ENCODE assay signal across 15 mouse cellular contexts in genomic region chr3:95978265-95978664, GRCm38 (mm10). TPM values are rescaled to one million over a fixed set of nuclear protein-coding genes. Genes with fewer than 3 reads are reported as not detected.
DNase-seq lines count a peak whose midpoint lies in the region; ATAC-seq and TF ChIP-seq lines count a peak whose summit lies in the region.
"Had no signal": no experiment of that assay in that cellular context is flagged by ENCODE, and none has a peak within 500 bp of the region (broad histone marks: within the 10 kb centered on the region; RNA-seq: fewer than 3 reads in every experiment).

No protein-coding gene starts in this region.

- H3K4me3 ChIP-seq in heart, adult 2 months: no peak overlapping the region
- no peak overlapping the region for H3K4me3 ChIP-seq in liver, postnatal 0 days (ENCODE audit: low read depth, low read length)
- no peak overlapping the region for H3K4me3 ChIP-seq in liver, embryonic 12.5 days
- no peak overlapping the region for H3K4me3 ChIP-seq in bone marrow, adult 2 months (replicated peaks; ENCODE audit: control insufficient read depth, low read depth, low read length)
- no peak overlapping the region for H3K4me3 ChIP-seq in intestine, embryonic 15.5 days (replicated peaks)
- H3K4me3 ChIP-seq: embryonic facial prominence, embryonic 12.5 days; limb, embryonic 13.5 days had no signal

- no peaks in the 10 kb centered on the region for H3K36me3 ChIP-seq in heart, adult 2 months (ENCODE audit: control insufficient read depth, insufficient read depth, low read length)
- H3K36me3 ChIP-seq in liver, postnatal 0 days (replicated peaks; ENCODE audit: insufficient read depth, low read length): no peaks in the 10 kb centered on the region
- no peaks in the 10 kb centered on the region for H3K36me3 ChIP-seq in liver, embryonic 12.5 days
- no peaks in the 10 kb centered on the region for H3K36me3 ChIP-seq in intestine, embryonic 15.5 days
- H3K36me3 ChIP-seq: embryonic facial prominence, embryonic 12.5 days; limb, embryonic 13.5 days had no signal

- H3K27me3 ChIP-seq in heart, adult 2 months (ENCODE audit: control insufficient read depth, insufficient read depth, low read length): no peaks in the 10 kb centered on the region
- peaks cover 10% of the 10 kb centered on the region for H3K27me3 ChIP-seq in liver, postnatal 0 days (ENCODE audit: insufficient read depth, low read length)
- H3K27me3 ChIP-seq in liver, embryonic 12.5 days (replicated peaks): peaks cover 26% of the 10 kb centered on the region
- 0 out of 2 replicates have a peak, but pooled peaks cover 14% of the 10 kb centered on the region for H3K27me3 ChIP-seq in intestine, embryonic 15.5 days (replicated peaks)
- H3K27me3 ChIP-seq: embryonic facial prominence, embryonic 12.5 days had no signal

- no peaks in the 10 kb centered on the region for H3K79me2 ChIP-seq in heart, adult 2 months (replicated peaks; ENCODE audit: control insufficient read depth, insufficient read depth, low read length)

- peaks cover 4% of the 10 kb centered on the region for H3K4me1 ChIP-seq in heart, adult 2 months (ENCODE audit: control insufficient read depth, insufficient read depth, low read length)
- H3K4me1 ChIP-seq in liver, postnatal 0 days (ENCODE audit: insufficient read depth): peaks cover 6% of the 10 kb centered on the region; the same call in 1 of the 2 replicates
- peaks cover 6% of the 10 kb centered on the region; the same call in 1 of the 2 replicates for H3K4me1 ChIP-seq in liver, embryonic 12.5 days
- H3K4me1 ChIP-seq in bone marrow, adult 2 months (ENCODE audit: control insufficient read depth, insufficient read depth, low read length): peaks cover 10% of the 10 kb centered on the region; the same call in 1 of the 2 replicates
- no peaks in the 10 kb centered on the region for H3K4me1 ChIP-seq in intestine, embryonic 15.5 days (replicated peaks)

- no peaks in the 10 kb centered on the region for H3K9me3 ChIP-seq in liver, postnatal 0 days (ENCODE audit: low read length)
- no peaks in the 10 kb centered on the region for H3K9me3 ChIP-seq in liver, embryonic 12.5 days (replicated peaks)
- no peaks in the 10 kb centered on the region for H3K9me3 ChIP-seq in intestine, embryonic 15.5 days
- H3K9me3 ChIP-seq: embryonic facial prominence, embryonic 12.5 days; limb, embryonic 13.5 days had no signal

- H3K9ac ChIP-seq in heart, adult 2 months (ENCODE audit: low read depth, low read length): no peak overlapping the region
- H3K9ac ChIP-seq in liver, postnatal 0 days (replicated peaks): no peak overlapping the region
- no peak overlapping the region for H3K9ac ChIP-seq in liver, embryonic 12.5 days
- H3K9ac ChIP-seq in intestine, embryonic 15.5 days: no peak overlapping the region
- H3K9ac ChIP-seq: embryonic facial prominence, embryonic 12.5 days; limb, embryonic 13.5 days had no signal

- TF ChIP-seq POLR2A in heart, adult 2 months (IDR thresholded peaks at IDR 0.05; ENCODE audit: insufficient read depth, low read depth, low read length): no peak
- no peak for TF ChIP-seq POLR2A in bone marrow, adult 2 months (IDR thresholded peaks at IDR 0.05; ENCODE audit: borderline replicate concordance, control insufficient read depth, low read depth, low read length)

- peak overlapping the region; percentile 26 for H3K27ac ChIP-seq in heart, adult 2 months
- no peak overlapping the region for H3K27ac ChIP-seq in liver, postnatal 0 days (ENCODE audit: low read depth)
- H3K27ac ChIP-seq in liver, embryonic 12.5 days: no peak overlapping the region
- H3K27ac ChIP-seq in bone marrow, adult 2 months (ENCODE audit: control insufficient read depth, insufficient read depth, low read depth, low read length, poor library complexity): peak overlapping the region; percentile 31; the same call in 1 of the 2 replicates
- no peak overlapping the region for H3K27ac ChIP-seq in intestine, embryonic 15.5 days
- H3K27ac ChIP-seq: embryonic facial prominence, embryonic 12.5 days; limb, embryonic 13.5 days had no signal

- DNase-seq in heart, adult 2 months: peak in 1 of 2 experiments; percentile 27
- no peak for DNase-seq in heart, postnatal 14 days
- DNase-seq in liver, postnatal 0 days: no peak
- no peak for DNase-seq in left cerebral cortex, postnatal 36 days (ENCODE audit: low spot score in 2 of 2)
- DNase-seq: adrenal gland, postnatal 14 days; cerebellum, adult 2 months; gastrocnemius, postnatal 14 days; heart, postnatal 4 days; kidney, adult 18-20 months had no signal

- peak; percentile 24; the same call in 1 of the 2 replicates for TF ChIP-seq CTCF in heart, adult 2 months (IDR thresholded peaks at IDR 0.05)
- 0 out of 2 replicates have a peak, but pooled peaks have one; percentile 14 for TF ChIP-seq CTCF in liver, postnatal 0 days (IDR thresholded peaks at IDR 0.05; ENCODE audit: low read depth)
- no peak for TF ChIP-seq CTCF in bone marrow, adult 2 months (IDR thresholded peaks at IDR 0.05; ENCODE audit: control insufficient read depth, insufficient read depth, low read length)

- ATAC-seq in liver, postnatal 0 days: no peak
- ATAC-seq in liver, embryonic 12.5 days: no peak
- 0 out of 2 replicates have a peak, but pooled peaks have one; percentile 10 for ATAC-seq in granulocyte monocyte progenitor cell, adult 5-6 weeks (replicated peaks; ENCODE audit: poor library complexity, severe bottlenecking)
- ATAC-seq in intestine, embryonic 15.5 days: no peak

- TF ChIP-seq EP300 in heart, adult 2 months (IDR thresholded peaks at IDR 0.05; ENCODE audit: insufficient read depth, low read depth, low read length): no peak
- no peak for TF ChIP-seq EP300 in liver, postnatal 0 days (IDR thresholded peaks at IDR 0.05; ENCODE audit: low read depth)

- 55% methylated on average over 9 of the region's 9 CpGs for WGBS in heart, adult 2 months
- 69% methylated on average over 9 of the region's 9 CpGs for WGBS in liver, postnatal 0 days (ENCODE audit: insufficient replicate concordance)
- 77% methylated on average over 9 of the region's 9 CpGs for WGBS in liver, embryonic 12.5 days (ENCODE audit: insufficient replicate concordance)
- 16% methylated on average over 9 of the region's 9 CpGs for WGBS in bone marrow, adult 2 months
- 83% methylated on average over 9 of the region's 9 CpGs for WGBS in intestine, embryonic 15.5 days

- intact Hi-C loops in heart, adult 2 months (cut with DNase I): no loop called here
- intact Hi-C loops in heart, postnatal 14 days (cut with DNase I): no loop called here
- intact Hi-C loops in left cerebral cortex, postnatal 36 days (cut with DNase I): no loop called here

- H3K4me2 ChIP-seq in liver, postnatal 0 days (ENCODE audit: low read depth, low read length): no peak overlapping the region
- H3K4me2 ChIP-seq in liver, embryonic 12.5 days: no peak overlapping the region
- no peak overlapping the region for H3K4me2 ChIP-seq in intestine, embryonic 15.5 days (replicated peaks)
- H3K4me2 ChIP-seq: embryonic facial prominence, embryonic 12.5 days; limb, embryonic 13.5 days had no signal

RNA-seq across cellular contexts. Expression of gene Plekho1, which starts 17.5 kb away (rescaled TPM):
- total RNA-seq in heart, adult 2 months (2021): 10 to 100 TPM; 65.4 to 67.5 TPM
- 82.8 and 110 TPM in 2 replicates for polyA plus RNA-seq in heart, adult 2 months (2012; rRNA removed)
- total RNA-seq in heart, postnatal 14 days (2021): 10 to 100 TPM; 92.3 to 93.0 TPM
- polyA plus RNA-seq in liver, postnatal 0 days (2015; fragmentation: Nextera tagmentation; extraction: Ambion mirVana): 10.7 and 11.7 TPM in 2 replicates
- polyA plus RNA-seq in liver, embryonic 12.5 days (2016; fragmentation: Nextera tagmentation; extraction: Ambion mirVana): 9.4 and 10.4 TPM in 2 replicates
- 36.1 and 59.2 TPM in 2 replicates for polyA plus RNA-seq in bone marrow, adult 2 months (2011; ENCODE audit: insufficient read depth, insufficient read length, low replicate concordance, missing spikeins)
- total RNA-seq in granulocyte monocyte progenitor cell, adult 5-6 weeks (2014; fragmentation: Nextera tagmentation): 45.7 and 59.7 TPM in 2 replicates
- 30.2 and 31.3 TPM in 2 replicates for total RNA-seq in granulocyte monocyte progenitor cell, adult 5-6 weeks (2017)
- polyA plus RNA-seq in intestine, embryonic 15.5 days (2015; fragmentation: Nextera tagmentation; extraction: Ambion mirVana): 28.0 and 30.1 TPM in 2 replicates
- total RNA-seq in left cerebral cortex, postnatal 36 days (2021): 10 to 100 TPM; 80.1 to 93.9 TPM

RNA-seq across cellular contexts. Expression of gene Anp32e, which starts 49.2 kb away (rescaled TPM):
- total RNA-seq in heart, adult 2 months (2021): 10 to 100 TPM; 83.0 to 90.9 TPM
- polyA plus RNA-seq in heart, adult 2 months (2012; rRNA removed): 15.5 and 29.9 TPM in 2 replicates
- total RNA-seq in heart, postnatal 14 days (2021): 10 to 100 TPM; 72.7 to 86.1 TPM
- 92.0 and 98.4 TPM in 2 replicates for polyA plus RNA-seq in liver, postnatal 0 days (2015; fragmentation: Nextera tagmentation; extraction: Ambion mirVana)
- polyA plus RNA-seq in liver, embryonic 12.5 days (2016; fragmentation: Nextera tagmentation; extraction: Ambion mirVana): 185 and 198 TPM in 2 replicates
- 275 and 382 TPM in 2 replicates for polyA plus RNA-seq in bone marrow, adult 2 months (2011; ENCODE audit: insufficient read depth, insufficient read length, low replicate concordance, missing spikeins)
- 159 and 191 TPM in 2 replicates for total RNA-seq in granulocyte monocyte progenitor cell, adult 5-6 weeks (2014; fragmentation: Nextera tagmentation)
- total RNA-seq in granulocyte monocyte progenitor cell, adult 5-6 weeks (2017): 445 and 523 TPM in 2 replicates
- polyA plus RNA-seq in intestine, embryonic 15.5 days (2015; fragmentation: Nextera tagmentation; extraction: Ambion mirVana): 149 and 178 TPM in 2 replicates
- 10 to 100 TPM; 87.9 to 91.2 TPM for total RNA-seq in left cerebral cortex, postnatal 36 days (2021)

Comparison
In these comparisons a context has a peak if more than half of its experiments do, and no peak if none do; other contexts are left out.
1. H3K27ac ChIP-seq: peak in heart, adult 2 months (single experiment) and bone marrow, adult 2 months (single experiment); none in liver, postnatal 0 days (single experiment), liver, embryonic 12.5 days (single experiment) and intestine, embryonic 15.5 days (single experiment).